Mouse (Mus musculus) myocyte (in vitro differentiated cells): ENCODE results near the gene Rptor.

ENCODE experiments used
- CEBPB ChIP-seq: IDR thresholded peaks from 2 replicates; pipeline ENCODE4 v1.6.1; 2011; ENCODE audit warnings: mild to moderate bottlenecking, moderate library complexity; ENCODE audit not compliant: poor library complexity, insufficient read depth, severe bottlenecking
- E2F4 ChIP-seq: IDR thresholded peaks from one replicate; pipeline ENCODE4 v1.6.1; 2011; ENCODE audit warnings: mild to moderate bottlenecking, control low read depth, moderate library complexity; ENCODE audit not compliant: insufficient read depth
- MAX ChIP-seq: IDR thresholded peaks from one replicate; pipeline ENCODE4 v1.6.1; 2011; ENCODE audit warnings: low read depth, mild to moderate bottlenecking, control low read depth
- POLR2A ChIP-seq: IDR thresholded peaks from one replicate; pipeline ENCODE4 v1.6.1; 2011; ENCODE audit warnings: low read depth, mild to moderate bottlenecking, control low read depth, moderate library complexity; ENCODE audit not compliant: insufficient read length
- POLR2AphosphoS2 ChIP-seq: IDR thresholded peaks from one replicate; pipeline ENCODE4 v1.6.1; 2011; ENCODE audit warnings: low read depth, control low read depth; ENCODE audit not compliant: insufficient read length
- REST ChIP-seq: IDR thresholded peaks from one replicate; pipeline ENCODE4 v1.6.1; 2011; ENCODE audit warnings: mild to moderate bottlenecking, control low read depth, moderate library complexity; ENCODE audit not compliant: insufficient read depth, insufficient read length
- TCF12 ChIP-seq: IDR thresholded peaks from one replicate; pipeline ENCODE4 v1.6.1; 2011; ENCODE audit warnings: mild to moderate bottlenecking, control low read depth; ENCODE audit not compliant: poor library complexity, insufficient read depth, severe bottlenecking
- USF1 ChIP-seq: IDR thresholded peaks from one replicate; pipeline ENCODE4 v1.6.1; 2011; ENCODE audit warnings: low read depth, mild to moderate bottlenecking, control low read depth, moderate library complexity

DNA sequence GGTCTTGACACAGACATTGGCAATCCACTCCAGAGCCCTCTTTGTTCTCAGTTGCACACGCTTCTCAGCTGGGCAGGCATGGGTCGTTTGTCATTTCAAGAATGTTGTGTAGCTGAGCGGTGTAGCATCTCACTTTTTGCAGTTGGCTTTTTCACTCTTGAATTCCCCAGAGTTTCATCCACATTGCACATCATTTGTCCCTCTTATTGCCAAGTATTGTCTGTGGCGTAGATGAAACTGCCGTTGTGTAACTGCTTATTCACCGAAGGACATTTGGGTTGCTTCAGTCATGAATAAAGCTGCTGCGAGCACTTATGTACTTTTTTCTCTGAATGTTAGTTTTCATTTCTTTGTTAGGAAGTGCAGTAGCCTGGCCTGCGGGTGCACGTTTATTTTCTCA lies 37.8 kb downstream of the Rptor start:
- TF ChIP-seq USF1 (no peak), POLR2A (no peak), TCF12 (no peak), E2F4 (no peak), MAX (no peak), REST (no peak), CEBPB (no peak), POLR2AphosphoS2 (no peak)
